Mouse (Mus musculus) cerebellum, adult 9-11 months (tissue): ENCODE data around the gene Inava.
A peak's percentile ranks its signal among the peaks of the same experiment; 100 is the strongest.

Source experiments
- DNase-seq: peaks from one replicate; pipeline ENCODE4 v3.0.0; 2022

Gene Inava

GRCm38 (mm10) chr1:136229040-136229373, 5.1 kb downstream of the Inava start:
- DNase-seq: no peak

GRCm38 (mm10) chr1:136228328-136229039, 5.6 kb downstream of the Inava start:
- no peak for DNase-seq

DNA sequence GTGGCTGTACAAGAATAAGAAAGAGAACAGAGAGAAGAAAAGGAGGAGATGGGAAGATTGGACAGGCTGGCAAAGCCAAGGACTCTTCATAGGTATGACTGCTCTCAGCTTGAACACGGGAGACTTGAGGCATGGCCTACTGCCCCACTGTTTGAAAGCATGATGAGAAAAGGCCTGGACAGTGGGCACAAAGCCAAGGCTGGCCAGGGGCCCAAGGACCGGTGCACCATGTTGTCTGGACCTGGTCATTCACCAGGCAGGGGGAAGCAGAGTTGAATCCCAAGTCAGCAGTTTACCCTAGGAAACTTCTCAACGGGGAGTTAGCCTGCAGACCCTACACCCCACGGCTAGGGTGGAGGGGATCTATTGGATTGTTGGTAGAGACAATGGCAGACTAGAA, 6.2 kb downstream of the Inava start:
- no peak for DNase-seq

DNA sequence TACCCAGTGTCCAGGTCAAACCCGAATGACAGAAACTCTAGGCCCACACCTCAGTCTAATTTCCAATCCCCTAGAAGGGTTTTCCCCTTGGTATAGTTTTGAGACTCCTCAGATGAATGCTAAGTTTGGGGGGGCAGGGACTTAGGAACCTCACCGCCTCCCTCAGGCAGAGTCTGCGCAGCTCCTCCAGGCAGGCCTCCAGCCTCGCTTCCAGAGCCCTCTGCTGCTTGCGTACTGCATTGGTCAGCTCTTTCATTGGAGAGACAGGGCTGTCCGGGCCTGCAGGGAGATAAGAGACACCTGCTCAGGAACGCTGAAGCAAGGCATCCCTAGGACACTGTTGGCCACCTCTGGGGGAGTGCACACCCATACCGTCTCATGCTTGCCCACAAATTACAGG, 7.4 kb downstream of the Inava start:
- DNase-seq: no peak

DNA sequence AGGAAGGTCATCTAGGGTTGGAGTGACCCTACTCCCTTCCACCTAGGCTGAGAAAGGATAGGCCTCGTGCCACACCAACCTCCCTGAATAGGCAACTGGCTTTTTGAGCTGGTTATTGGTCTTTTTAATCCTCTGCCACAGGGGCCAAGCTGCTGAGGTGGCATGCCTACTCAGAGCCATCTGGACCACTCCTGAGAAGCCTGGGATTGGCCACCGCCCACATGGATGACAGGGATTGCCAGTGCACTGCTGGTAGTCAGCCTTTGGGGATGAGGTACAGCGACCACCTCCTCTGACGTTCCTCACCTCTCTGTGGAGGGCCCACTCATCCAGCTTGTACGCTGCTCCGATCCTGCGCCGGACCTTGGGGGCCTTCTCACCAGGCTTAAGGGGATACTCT, 8.2 kb downstream of the Inava start:
- DNase-seq: no peak

- DNase-seq: no peak
Observed at GRCm38 (mm10) chr1:136223758-136224342, 10.2 kb downstream of the Inava start.

DNA sequence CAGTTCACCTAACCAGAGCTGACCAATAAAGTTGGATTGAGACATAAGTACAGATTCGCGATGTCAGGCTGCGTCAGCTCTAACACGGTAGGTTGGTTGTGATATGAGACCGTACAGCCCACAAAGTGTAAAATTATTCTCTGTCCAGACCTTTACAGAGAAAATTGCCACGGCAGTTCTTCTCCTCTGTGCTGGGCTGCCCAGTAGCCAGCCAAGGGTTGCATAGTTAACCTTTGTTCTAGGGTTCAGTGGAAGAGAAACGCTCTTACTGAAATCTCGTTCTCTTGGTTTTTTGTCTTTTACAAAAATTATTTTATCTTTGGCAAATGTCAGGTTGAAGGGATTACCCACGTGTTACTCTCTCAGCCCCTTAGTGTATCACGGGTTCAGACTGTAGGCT, 11.7 kb downstream of the Inava start:
- no peak for DNase-seq

- no peak for DNase-seq
Observed at GRCm38 (mm10) chr1:136220037-136220871, 13.8 kb downstream of the Inava start.

DNA sequence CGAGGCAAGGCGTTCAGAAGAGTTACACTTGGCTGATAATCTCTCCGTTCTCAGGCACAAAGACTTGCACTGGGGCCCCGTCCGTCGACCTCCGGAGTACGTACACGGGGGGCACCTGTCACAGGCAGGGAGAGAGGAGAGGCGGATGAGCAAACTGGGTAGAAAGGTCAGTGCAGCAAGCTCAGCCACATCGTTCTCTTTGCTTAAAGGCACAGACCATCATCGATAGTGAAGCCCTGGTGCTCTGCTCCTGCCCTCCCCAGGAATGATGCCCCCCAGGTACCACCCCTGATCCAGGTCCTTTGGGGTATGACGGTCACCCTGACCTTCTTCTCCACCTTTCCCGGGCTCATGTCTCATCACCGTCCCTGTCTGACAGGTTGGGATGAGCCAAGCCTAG, 19.8 kb downstream of the Inava start:
- DNase-seq: no peak

- no peak for DNase-seq
Observed at GRCm38 (mm10) chr1:136212803-136213202, 21.3 kb downstream of the Inava start, which contains the start of gene Mroh3. TSS of gene Mroh3 (minus strand) at chr1:136212828.

DNA sequence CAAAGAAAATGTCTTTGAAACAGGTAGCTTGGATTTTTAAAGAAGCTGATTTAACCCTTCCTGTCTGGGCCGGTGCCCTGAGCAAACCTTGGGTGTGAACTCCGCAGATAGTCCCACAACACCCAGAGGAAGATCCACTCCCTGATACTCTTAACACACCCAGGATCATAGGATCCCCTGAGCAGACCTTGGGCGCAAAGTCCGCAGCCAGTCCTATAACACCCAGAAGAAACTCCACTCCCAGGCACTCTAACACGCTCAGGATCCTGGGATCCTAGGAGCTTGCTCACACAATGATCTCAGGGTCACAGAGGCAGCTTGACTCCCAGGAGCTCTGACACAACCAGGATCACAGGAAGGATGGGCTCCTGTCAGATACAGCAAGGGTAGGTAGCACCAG, 44.0 kb downstream of the Inava start:
- DNase-seq: no peak

DNA sequence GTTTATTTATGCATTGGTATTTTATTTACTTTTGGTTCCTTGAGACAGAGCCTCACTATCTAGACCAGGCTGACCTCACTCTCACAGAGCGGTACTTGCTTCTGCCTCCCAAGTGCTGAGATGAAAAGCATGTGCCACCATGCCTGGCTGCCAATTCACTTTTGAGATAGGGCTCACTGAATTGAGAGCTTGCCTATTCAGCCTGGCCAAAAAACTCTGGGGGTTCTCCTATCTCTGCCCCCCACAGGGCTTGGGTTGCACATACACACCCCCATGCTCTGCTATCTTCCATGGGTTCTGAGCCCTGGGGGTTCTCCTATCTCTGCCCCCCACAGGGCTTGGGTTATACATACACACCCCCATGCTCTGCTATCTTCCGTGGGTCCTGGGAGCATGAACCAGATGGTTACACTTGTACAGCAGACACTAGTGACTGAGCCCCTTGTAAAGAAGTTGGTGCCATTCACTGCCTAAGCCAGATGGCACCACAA, 54.5 kb downstream of the Inava start:
- DNase-seq: no peak

DNA sequence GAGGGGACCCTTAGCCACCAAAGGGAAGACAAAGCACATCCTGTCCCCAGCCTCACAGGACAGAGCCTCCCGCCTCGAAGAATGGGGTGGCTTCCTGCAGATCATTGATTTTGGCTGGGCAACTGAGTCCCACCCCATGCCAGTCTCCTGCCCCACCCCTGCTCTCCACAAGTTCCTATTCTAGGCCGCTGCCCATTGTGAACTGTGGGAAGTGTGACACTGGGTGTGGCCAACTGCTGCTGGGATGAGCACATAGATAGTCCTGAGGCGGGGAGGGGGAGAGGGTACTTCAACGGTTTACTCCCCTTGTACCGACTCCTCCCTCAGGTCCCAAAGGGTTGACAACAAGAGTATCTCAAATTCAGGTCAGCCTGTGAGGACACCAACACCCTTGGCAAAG, 55.3 kb downstream of the Inava start:
- DNase-seq: no peak

DNA sequence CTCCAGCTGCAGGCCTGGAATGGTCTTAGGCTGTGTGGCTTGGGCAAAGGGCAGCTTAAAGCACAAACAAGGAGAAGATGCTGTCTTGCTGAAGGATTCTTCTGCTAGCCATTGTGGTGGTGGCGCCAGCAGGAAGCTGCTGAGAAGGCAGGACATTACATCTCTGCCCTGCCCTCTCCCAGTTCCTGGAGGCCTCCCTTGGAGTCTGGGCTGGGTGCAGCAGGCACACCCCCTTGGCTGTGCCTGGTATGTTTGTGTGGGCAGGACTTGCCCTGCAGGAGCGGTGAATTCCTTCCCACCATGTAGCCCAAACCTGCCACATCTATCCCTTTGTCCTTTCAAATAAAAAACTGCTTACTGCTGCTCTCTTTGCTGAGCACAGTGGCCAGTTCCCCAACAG, 57.0 kb downstream of the Inava start:
- no peak for DNase-seq

DNA sequence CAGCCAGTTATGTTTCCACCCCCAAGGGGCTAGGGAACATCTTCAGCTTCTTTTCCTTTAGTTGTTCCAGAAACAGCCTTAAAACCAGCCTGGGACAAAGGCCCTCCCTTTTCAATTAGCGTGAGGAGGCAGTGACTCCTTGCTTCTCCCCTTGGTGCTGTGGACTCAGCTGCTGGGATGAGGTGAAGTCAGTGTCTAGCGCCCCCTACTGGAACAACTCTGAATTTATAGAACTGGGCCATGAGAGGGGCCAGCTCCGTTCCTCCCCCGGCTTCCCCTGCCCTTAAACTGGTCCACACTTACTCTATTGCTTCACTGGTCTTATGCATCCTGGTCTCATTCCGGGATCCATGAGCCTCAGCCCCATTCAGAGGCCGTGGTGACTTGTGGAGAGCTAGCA, 58.9 kb downstream of the Inava start:
- DNase-seq: peak; percentile 41

GRCm38 (mm10) chr1:136174101-136174606, 59.9 kb downstream of the Inava start:
- no peak for DNase-seq

DNA sequence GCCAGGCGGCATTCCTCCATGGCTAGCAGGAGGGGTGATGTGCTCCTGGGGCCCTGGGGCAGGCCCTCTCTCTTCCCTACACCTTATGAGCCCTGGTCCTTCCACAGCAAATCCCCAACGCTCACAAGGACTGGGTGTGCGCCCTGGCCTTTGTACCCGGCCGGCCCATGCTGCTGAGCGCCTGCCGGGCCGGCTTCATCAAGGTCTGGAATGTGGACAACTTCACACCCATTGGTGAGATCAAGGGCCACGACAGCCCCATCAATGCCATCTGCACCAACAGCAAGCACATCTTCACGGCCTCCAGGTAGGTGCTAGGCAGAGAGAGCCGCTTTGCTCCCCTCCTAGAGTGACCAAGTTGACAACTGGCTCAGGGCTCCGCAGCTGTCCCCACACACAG, 61.4 kb downstream of the Inava start:
- no peak for DNase-seq

DNA sequence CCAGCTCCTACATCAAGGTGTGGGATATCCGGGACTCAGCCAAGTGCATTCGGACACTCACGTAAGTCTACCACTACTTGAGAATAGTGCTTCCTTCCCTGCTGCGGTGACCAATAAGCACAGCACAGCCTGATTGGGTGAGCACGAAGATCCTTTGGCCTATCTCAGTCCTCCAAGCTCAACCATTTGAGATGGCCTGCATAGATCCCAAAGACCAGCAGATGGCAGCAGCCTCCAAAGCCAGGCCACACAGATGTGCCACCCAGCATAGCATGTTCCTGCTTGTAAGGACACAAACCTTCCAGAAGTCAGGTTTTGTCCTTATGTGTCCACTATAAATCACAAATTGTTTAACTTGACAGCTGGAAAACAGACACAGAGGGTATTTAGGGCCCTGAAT, 64.0 kb downstream of the Inava start:
- peak; percentile 71 for DNase-seq

DNA sequence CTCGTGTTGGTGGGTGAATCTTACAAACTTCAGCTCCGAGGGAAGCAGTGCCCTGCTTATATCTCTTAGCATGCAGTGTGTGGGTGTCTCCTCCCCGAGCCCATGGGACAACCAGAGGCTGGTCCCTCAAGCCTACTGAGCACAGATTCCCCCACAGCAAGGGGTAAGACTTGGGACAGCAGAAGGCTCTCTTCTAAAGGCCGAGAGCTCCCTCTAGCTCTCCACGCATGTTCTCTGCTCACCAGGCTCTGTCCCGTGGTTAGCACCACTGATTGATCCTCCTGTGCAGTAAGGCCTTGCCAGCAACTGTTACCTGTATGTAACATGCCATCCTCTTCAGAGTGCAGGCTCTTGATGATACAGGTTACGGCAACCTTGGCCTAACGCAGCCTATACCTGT, 66.4 kb downstream of the Inava start:
- DNase-seq: no peak

- DNase-seq: no peak
Observed at GRCm38 (mm10) chr1:136165436-136165835, 68.6 kb downstream of the Inava start.
